Mouse (Mus musculus) ES-E14 (cell line): ENCODE results near the gene Farsb. TPM values are rescaled to one million over a fixed set of nuclear protein-coding genes. Genes with fewer than 3 reads are reported as not detected.

Experiments
- DNase-seq: peaks from one replicate; pipeline ENCODE4 v3.0.0-alpha.2; 2013; ENCODE audit warnings: low read depth, low spot score
- H3K27ac ChIP-seq: 2 replicates; pipeline ENCODE4 v1.5.1; 2012; ENCODE audit warnings: low read depth, mild to moderate bottlenecking, low read length, moderate library complexity, mixed read lengths; ENCODE audit not compliant: poor library complexity, insufficient read depth, severe bottlenecking
- H3K36me3 ChIP-seq: 2 replicates; pipeline ENCODE4 v1.6.1; 2012; ENCODE audit warnings: mild to moderate bottlenecking, low read length, moderate library complexity, mixed read lengths; ENCODE audit not compliant: control insufficient read depth, poor library complexity, insufficient read depth, severe bottlenecking
- H3K4me1 ChIP-seq, 2 experiments: fragments of 150-350 bp in 1 of 2; sonication (generic) in 1 of 2; 2 replicates each; pipeline ENCODE4 v1.6.1; 2012; ENCODE audit warnings: low read length in 2 of 2, mild to moderate bottlenecking in 1 of 2, mixed read lengths in 1 of 2; ENCODE audit not compliant: control insufficient read depth in 2 of 2, insufficient read depth in 2 of 2, poor library complexity in 1 of 2
- H3K4me3 ChIP-seq, 2 experiments: fragments of 150-350 bp in 1 of 2; sonication (generic) in 1 of 2; 2 replicates each; pipeline ENCODE4 v1.5.1; 2012; ENCODE audit warnings: low read length in 2 of 2, low read depth in 1 of 2, mild to moderate bottlenecking in 1 of 2, mixed read lengths in 1 of 2; ENCODE audit not compliant: insufficient read depth in 1 of 2, poor library complexity in 1 of 2, severe bottlenecking in 1 of 2
- H3K9ac ChIP-seq: 2 replicates; pipeline ENCODE4 v1.6.1; 2012; ENCODE audit warnings: low read depth, mild to moderate bottlenecking, low read length, mixed read lengths; ENCODE audit not compliant: poor library complexity, insufficient read depth, severe bottlenecking
- H3K9me3 ChIP-seq: fragments of 150-350 bp; sonication (generic); 2 replicates; pipeline ENCODE4 v1.6.1; 2012; ENCODE audit warnings: low read depth, mild to moderate bottlenecking, low read length; ENCODE audit not compliant: control insufficient read depth, insufficient read depth
- CHD2 ChIP-seq: IDR thresholded peaks from 2 replicates; pipeline ENCODE4 v1.6.1; 2014; ENCODE audit warnings: mild to moderate bottlenecking, low read depth, low read length, inconsistent platforms
- HCFC1 ChIP-seq: IDR thresholded peaks from 2 replicates; pipeline ENCODE4 v1.6.1; 2012; ENCODE audit warnings: low read length, inconsistent platforms, borderline replicate concordance; ENCODE audit not compliant: insufficient read depth
- MAFK ChIP-seq: IDR thresholded peaks from 2 replicates; pipeline ENCODE4 v1.6.1; 2014; ENCODE audit warnings: mild to moderate bottlenecking, low read depth, low read length, inconsistent platforms; ENCODE audit not compliant: insufficient read depth
- ZC3H11A ChIP-seq: IDR thresholded peaks from 2 replicates; pipeline ENCODE4 v1.6.1; 2012; ENCODE audit warnings: low read depth, mild to moderate bottlenecking, inconsistent platforms, low read length, borderline replicate concordance
- ZNF384 ChIP-seq: IDR thresholded peaks from 2 replicates; pipeline ENCODE4 v1.6.1; 2012; ENCODE audit warnings: low read depth, low read length, inconsistent platforms
- in situ Hi-C, 2 experiments: fragments of 600-800 bp; cut with MboI; formaldehyde crosslinking; loops; one replicate each; pipeline ENCODE4 v1.15.1; 2025; ENCODE audit warnings: low sequenced_read_pairs in 2 of 2, inconsistent platforms in 1 of 2; ENCODE audit not compliant: unreplicated experiment in 2 of 2
- total RNA-seq: library from RNA; depleted of rRNA; stranded (reverse); fragments of 300-350 nt; gene quantifications from 2 replicates; pipeline ENCODE4 v1.2.3, GENCODE M21; 2012; rRNA removed

Farsb gene
- total RNA-seq, 1 experiment, result 100 TPM

DNA sequence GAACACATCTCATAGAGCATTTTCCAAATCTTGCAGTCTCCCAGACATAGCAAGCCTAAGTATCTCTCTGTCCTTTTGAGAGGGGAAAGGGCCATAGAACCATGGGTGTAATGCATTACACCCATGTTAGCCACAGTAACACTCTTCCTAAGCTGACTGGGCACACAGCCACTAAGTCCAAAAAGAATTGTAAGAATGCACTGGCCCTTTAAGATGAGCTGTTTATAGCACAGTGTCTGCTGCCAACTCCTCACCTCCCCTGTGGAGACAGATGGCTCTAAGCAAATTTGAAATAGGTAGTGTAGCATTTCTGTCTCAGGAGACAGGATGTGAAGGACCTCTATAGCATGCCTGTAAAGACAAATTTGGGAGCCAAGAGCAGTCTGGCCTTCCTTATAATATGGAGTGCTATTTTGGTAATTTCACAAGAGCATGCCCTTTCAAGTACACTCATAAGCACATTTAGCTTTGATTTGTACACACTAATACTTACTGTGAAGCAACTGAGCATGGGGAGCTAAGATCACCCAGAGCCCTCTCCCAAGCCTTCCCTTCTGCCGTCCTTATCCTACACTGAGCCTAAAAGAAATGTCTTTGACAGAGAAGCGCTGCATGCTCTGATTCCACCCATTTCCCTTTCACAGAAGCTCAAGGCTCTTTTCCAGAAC, 117.0 kb downstream of the Farsb start:
- in situ Hi-C loops, result no loop called here
- no peaks in the 10 kb centered on the region for H3K9me3 ChIP-seq
- H3K27ac ChIP-seq, result no peak overlapping the region
- no peak overlapping the region for H3K4me3 ChIP-seq
- H3K4me1 ChIP-seq, result no peaks in the 10 kb centered on the region
- H3K36me3 ChIP-seq, result no peaks in the 10 kb centered on the region
- no peak overlapping the region for H3K9ac ChIP-seq
- TF ChIP-seq HCFC1 (no peak), CHD2 (no peak), ZC3H11A (no peak), ZNF384 (no peak), MAFK (no peak)
- DNase-seq, result no peak

DNA sequence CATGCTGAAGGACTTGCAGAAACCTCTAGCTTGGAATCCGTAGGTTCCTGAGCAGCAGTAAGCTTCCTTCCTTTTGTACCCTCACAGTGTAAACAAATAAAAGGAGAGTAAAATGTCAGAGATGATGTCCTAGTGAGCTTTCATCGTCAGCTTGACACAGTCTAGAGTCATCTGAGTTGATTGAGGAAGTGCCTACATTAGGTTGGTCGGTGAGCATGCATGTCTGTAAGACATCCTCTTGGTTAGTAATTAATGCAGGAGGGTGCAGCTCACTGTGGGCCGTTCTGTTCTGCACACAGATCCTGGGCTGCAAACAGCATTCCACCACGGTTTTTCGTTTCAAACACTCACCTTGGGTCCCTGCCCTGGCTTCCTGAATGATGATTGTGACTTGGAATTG, 118.6 kb downstream of the Farsb start:
- H3K36me3 ChIP-seq, result no peaks in the 10 kb centered on the region
- no peaks in the 10 kb centered on the region for H3K4me1 ChIP-seq
- no peaks in the 10 kb centered on the region for H3K9me3 ChIP-seq
- TF ChIP-seq ZNF384 (no peak), CHD2 (no peak), HCFC1 (no peak), ZC3H11A (no peak), MAFK (no peak)
- in situ Hi-C loops, result no loop called here
- no peak overlapping the region for H3K9ac ChIP-seq
- DNase-seq, result no peak
- H3K4me3 ChIP-seq, result no peak overlapping the region
- no peak overlapping the region for H3K27ac ChIP-seq

Other genes starting within 250 kb of the Farsb start
- gene Sgpp2, start 178.6 kb downstream of the Farsb start, total RNA-seq, result 0.22 and 0.63 TPM in 2 replicates
- not detected in 2 replicates for gene Mogat1, start 22.1 kb upstream of the Farsb start, total RNA-seq
- gene BC035947, start 23.3 kb upstream of the Farsb start, total RNA-seq, result 0.09 TPM in 1 of 2 replicates, not detected in the other
- 76.4 and 104 TPM in 2 replicates for gene Acsl3, start 168.9 kb upstream of the Farsb start, total RNA-seq
- 14.9 and 23.0 TPM in 2 replicates for gene Utp14b, start 169.1 kb upstream of the Farsb start, total RNA-seq